Mouse (Mus musculus): Measurements from ENCODE around the gene Rgp1. TPM values are rescaled to one million over a fixed set of nuclear protein-coding genes. Genes with fewer than 3 reads are reported as not detected.
"Not testable (repeated sequence)": the region's sequence is repeated elsewhere in the genome, so short reads cannot be mapped to it uniquely, and the experiment has no call there.

Rgp1 gene
- polyA plus RNA-seq (2015; fragmentation: Nextera tagmentation; extraction: Ambion mirVana): 18.9 and 21.1 TPM in 2 replicates

GRCm38 (mm10) chr4:43578376-43579204, at the start of gene Rgp1, which contains the start of gene Gba2:
TSS of gene Rgp1 (plus strand) at chr4:43578715.
TSS of gene Gba2 (minus strand) at chr4:43578873.
- peak; percentile 88 for DNase-seq (ENCODE audit: low spot score)

- no peak for DNase-seq (ENCODE audit: low spot score)
These were observed 48.4 kb upstream of the Rgp1 start for GRCm38 (mm10) chr4:43530081-43530501.

DNA sequence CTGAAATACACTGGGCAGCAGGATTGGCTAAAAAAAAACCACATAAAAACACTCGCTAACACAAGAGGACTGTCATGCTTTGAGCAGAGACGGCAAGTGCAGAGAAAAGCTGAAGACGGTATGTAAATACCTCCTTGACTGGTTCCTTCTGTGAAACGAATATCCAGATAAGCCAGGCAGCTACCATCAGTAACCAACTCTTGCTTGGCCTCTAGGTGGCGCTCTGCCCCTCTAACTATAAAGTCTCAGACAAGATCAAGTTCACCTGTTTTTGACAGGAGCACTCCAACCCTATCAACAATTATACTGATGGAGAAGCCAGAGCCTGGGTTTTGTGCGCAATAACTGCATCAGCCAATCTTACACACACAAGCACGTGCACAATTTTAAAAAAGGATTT, 47.9 kb upstream of the Rgp1 start:
- DNase-seq (ENCODE audit: low spot score): peak; percentile 75

- no peak for DNase-seq (ENCODE audit: low spot score)
These were observed 45.2 kb upstream of the Rgp1 start for GRCm38 (mm10) chr4:43533270-43533669.

DNA sequence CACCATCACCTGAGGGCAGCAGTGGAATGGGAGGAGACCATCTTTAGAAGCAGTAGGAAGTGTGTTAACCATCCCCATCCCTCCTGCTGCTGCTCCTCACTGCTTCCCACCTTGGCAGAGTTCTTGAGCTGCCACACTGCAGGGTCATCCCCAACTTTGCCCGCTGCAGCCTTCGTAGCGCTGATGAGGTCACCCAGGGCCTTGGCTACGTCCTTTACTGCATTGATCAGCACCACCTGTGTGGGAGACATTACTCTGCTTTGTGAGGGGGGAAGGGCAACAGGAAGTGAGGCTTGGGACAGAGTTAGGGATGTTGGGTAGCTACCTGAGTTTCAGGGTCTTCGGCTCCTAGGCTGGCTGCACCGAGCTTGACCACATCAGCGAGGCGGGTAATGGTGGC, 42.9 kb upstream of the Rgp1 start:
- DNase-seq (ENCODE audit: low spot score): no peak

- no peak for DNase-seq (ENCODE audit: low spot score)
These were observed 42.5 kb upstream of the Rgp1 start for GRCm38 (mm10) chr4:43536031-43536430.

- DNase-seq (ENCODE audit: low spot score): no peak
These were observed 36.5 kb upstream of the Rgp1 start for GRCm38 (mm10) chr4:43542044-43542443.

GRCm38 (mm10) chr4:43546375-43547047, 32.0 kb upstream of the Rgp1 start:
- DNase-seq (ENCODE audit: low spot score): no peak

- no peak for DNase-seq (ENCODE audit: low spot score)
These were observed 31.4 kb upstream of the Rgp1 start for GRCm38 (mm10) chr4:43547160-43547559.

DNA sequence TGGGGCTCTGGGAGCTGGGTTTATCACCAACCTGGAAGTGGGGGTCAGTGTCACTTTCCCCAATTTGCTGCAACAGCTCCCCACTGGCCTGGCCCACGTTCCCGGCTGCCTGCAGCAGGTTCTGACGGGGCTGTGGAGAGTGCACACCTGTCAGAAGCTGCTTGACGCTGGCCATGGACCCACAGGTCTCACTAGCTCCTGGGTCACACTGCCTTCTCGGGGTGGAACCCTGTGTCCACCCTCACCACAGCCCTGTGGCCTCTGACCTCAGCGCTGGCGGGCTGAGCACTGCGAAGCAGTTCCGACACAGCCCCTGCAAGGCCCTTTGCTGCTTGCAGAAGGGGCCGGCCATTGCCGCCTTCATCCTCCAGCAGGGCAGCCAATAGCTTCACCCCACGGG, 29.5 kb upstream of the Rgp1 start:
- DNase-seq (ENCODE audit: low spot score): no peak

GRCm38 (mm10) chr4:43551854-43552253, 26.7 kb upstream of the Rgp1 start:
- not testable (repeated sequence) for DNase-seq (ENCODE audit: low spot score)

DNA sequence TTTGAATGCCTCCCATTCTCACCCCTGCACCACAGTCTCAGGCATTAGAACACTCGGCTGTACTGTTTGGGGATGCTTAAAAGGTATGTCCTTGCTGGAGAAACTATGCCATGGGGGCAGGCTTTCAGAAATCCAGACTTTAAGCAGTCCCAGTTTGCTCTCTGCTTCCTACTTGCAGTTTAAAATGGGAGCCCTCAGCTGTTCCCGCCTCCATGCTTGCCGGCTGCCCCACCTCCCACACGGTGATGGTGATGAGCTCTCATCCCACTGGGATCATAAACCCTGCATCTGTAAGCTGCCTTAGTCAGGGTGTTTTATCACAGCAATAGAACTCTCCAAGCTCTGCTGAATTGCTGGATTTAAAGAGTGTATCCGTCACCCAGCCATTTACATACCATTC, 26.1 kb upstream of the Rgp1 start:
- no peak for DNase-seq (ENCODE audit: low spot score)

DNA sequence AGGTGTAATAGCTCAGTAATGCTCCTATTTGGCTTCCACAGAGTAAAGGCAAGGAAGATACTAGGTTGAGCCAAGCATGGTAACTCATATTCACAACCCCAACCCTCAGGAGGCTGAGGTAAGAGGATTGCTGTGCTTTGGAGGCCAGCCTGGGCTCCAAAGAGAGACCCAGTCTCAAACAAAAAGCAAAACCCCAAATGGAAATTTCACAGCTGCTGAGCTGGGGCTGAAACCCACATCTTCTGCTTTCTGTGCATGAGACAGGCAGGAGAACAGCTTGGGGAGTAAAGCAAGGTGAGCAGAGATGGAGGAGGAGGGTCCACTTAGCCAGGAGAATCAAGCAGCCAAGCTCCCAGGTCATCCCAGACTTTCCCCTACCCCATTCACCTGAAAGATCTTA, 24.6 kb upstream of the Rgp1 start:
- DNase-seq (ENCODE audit: low spot score): no peak

DNA sequence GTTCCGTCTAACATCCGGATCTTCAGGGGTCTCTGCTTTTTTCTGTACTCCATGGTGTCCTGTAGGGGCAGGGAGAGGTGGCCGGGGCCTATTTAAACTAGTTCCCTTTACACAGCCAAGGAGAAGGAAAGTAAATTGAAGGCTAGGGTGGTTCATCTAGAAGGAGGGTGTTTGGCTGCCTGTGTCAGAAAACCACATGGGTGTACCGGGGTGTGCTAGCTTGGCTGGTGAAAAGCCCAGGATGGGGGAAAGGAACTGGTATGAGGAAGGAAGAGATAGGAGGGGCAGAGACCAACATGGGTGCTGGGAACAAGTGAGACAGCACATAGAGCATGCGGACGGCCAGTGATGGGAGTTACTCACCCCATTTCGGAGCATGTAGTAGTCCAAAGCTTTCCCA, 22.6 kb upstream of the Rgp1 start:
- DNase-seq (ENCODE audit: low spot score): no peak

DNA sequence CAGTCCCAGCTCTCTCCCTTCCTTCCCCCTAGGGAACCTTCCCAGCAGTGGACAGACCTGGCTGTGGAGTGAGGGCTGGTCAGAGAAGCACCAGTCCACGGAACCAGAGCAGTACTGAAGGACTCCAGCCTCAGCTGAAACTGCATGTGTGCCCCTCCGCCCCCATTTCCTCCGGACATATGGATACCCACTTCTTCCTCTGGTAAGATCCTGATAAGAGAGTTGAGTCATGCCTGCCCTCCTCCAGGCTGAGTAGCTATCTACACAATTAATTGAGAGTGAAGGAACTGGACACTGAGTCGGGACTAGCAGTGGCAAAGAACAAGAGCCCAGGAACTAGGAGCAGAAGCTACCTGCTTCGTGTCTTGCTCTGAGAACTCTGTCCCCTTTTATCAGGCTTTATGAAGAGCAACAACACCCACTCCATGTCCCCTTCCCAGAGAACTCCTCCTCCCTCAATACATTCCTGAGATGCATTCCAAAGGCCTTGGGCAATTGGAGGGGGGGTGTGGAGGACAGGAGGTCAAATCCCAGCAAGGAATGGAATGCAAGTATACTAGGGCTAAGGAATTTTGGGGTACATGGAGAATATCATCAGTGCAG, 20.4 kb upstream of the Rgp1 start:
- DNase-seq (ENCODE audit: low spot score): no peak

DNA sequence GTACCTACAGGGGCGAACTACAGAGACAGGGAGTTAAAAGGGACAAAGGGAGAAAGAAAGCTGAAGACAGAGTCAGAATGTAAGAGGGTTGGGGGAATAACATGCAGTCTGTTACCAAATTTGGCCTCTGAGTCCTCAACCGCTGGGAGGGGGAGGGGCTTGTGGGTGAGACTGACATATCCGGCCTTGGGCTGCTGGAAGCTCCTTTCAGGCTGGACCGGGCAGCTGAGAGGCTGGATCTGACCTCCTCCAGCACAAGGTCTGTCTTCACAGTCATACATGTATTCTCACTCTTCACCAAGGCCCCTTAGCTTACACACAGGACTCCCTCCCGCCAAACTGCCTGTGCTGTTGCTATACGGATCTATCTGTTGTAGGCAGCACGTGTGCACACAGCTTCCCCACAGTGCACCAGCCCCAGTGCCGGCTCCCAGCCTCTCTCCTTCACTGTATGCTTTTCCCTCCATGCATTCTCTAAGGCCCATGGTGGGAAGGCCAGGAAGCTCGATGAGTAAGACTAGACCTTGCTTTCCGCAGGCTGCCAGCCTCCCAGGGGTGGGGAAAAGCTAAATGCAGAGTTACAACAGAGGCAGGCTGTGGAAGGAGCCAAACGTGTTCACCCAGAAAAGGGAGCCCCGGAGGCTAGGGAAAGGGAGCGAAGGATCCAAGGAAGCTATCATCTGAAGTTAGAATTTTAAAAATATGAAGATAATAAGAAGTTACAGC, 19.7 kb upstream of the Rgp1 start:
- DNase-seq (ENCODE audit: low spot score): peak; percentile 57

- DNase-seq (ENCODE audit: low spot score): no peak
These were observed 18.8 kb upstream of the Rgp1 start for GRCm38 (mm10) chr4:43559519-43560242.

DNA sequence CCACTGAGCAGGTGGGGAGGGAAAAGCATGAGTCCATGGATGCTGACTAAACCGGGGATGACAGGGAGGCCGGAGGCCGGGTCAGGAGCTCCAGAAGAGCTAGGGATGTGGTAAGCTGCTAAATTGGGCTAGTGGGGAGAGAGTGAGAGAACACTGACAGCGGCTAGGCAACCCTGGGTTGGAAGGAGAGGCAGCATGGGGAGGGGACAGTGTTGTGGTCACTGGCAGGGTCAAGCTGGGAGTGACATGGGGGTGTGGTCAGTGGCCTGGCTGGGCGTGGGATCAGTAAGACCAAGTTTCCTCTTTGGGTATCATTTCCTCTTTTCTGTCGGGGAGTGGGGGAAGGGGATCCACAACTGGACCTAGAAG, 18.3 kb upstream of the Rgp1 start:
- DNase-seq (ENCODE audit: low spot score): no peak

DNA sequence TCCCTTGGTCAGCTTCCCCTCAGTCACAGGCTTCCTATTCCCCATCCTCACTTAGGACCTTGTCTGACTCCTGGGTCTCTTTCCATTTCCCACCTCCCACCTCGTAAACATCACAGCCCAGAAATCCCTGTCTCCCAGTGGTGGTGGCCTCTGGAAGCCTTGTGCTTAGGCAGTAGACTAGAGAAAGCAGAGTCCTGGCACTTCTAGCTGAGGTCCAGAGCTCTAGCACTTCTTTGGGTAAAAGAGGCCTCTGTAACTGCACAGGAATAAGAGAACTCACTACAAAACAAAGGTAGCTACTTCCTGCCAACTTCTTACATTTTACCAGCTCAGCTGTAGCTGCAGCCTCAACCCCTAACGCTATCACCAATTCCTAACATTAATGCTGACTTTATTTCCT, 17.5 kb upstream of the Rgp1 start:
- peak; percentile 18 for DNase-seq (ENCODE audit: low spot score)

GRCm38 (mm10) chr4:43561436-43561996, 17.0 kb upstream of the Rgp1 start:
- DNase-seq (ENCODE audit: low spot score): no peak

Data from thymus, postnatal 0 days (tissue).